Mouse (Mus musculus) MN1 (cell line): ENCODE measurements at regions not wholly inside any gene's neighbourhood (a gene's known extent, or its start where the extent isn't known, plus 50 kb on each side); places are given as distances from the start of the nearest gene placed in this dataset.

Experiments used
- DNase-seq: peaks from one replicate; pipeline ENCODE4 v3.0.0-alpha.2; 2016; ENCODE audit warnings: low spot score

DNA sequence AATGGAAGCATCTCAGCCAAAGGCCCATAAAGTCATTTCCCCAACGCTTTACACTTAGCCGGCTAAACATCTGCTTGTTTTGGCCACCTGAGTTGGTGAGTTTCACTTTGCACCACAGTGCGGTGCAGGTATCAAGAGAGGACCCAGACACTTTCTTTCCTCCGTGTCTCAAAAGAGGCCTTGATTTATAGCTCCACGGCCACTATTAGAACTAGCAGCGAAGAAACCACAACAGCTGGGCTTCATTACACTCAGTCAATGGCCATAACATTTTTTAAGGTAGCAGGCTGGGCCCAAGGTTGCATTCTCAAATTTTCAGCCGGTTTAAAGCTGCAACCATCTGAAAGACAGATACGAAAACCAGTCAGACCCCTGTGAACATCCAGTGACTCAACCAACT lies 103.4 kb downstream of the Mreg start:
- DNase-seq = no peak

DNA sequence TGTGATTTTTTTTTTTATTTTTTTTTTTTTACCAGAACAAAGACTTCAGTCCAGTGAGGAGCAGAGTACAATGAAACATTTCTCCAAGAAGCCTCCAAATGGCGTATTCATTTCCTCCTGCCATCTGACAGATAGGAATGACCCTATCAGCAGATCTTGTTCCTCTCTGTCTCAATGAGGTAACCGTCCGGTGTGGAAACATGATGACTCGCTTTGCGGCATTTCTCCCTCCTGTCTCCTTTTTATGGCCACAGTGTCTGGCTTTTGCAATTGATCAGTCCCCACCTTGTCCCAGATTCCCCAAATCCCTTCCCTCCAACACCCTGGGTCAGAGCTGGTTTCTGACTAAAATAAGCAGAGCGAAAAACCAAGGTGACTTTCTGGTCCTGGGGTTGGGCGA lies 105.0 kb downstream of the Mreg start:
- DNase-seq = no peak

DNA sequence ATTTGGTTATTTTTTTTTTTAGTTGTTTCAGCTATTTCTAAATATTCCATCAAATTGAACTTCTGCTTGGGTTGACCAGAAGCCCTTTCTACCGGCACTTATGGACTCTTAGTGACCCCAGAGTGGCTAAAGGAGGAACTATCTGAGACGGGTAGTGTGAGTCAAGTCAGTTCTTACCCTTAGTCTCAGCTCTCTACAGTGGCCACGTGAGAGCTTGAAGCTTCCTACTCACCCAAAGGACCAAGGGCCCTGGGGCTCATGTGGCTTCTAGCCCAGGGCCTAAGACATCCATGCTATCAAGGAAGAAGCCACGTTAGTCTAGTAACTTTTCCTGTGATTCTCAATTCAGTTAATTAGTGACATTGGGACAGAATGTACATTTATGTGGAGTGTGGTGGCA lies 105.5 kb downstream of the Mreg start:
- DNase-seq = no peak

DNA sequence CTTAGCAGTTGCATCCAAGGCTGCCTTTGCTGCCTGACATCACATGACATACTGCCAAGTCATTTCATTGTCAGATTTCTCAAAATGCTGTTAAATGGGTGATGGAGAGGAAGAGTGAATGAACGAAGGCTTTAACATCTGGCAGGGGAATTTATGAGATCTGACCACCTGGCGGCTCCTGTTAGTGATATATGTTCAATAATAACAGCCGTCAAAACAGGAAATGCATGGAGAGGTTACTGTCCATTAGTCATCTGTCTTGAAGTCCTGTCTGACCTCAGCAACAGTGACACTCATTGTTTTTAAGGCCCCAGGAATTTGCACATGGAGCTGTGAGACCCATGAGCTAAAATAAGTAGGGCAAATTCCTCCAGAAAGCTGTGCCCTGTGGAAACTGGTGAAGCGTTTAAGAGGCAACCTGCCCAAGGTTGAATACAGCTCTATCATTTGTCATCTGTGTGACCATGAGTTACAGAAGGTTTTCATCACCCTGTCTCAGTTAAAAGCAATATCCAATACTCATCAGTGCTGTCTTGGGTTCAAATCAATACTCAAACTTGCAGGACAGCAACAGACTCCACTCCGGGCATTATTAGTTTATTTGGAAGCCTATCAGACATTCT lies 106.6 kb downstream of the Mreg start:
- DNase-seq = no peak

DNA sequence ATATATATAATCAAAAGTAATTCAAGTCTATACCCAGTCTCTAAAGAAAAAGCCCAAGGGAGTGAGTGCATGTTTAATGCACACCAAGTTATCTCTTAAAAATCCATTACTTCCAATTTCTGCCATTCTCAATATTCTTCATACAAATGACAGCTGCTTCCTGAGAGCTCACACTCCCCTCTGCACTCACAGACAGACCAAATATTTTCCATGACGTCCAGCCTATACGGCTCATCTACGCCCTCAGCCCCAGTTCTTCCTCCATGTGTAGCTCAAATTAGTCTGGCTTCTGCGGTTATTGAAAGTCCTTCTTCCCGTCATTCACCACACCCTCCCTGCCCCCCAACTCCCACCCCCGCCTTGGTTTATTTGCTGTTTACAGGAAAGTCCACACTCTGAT lies 108.1 kb downstream of the Mreg start:
- DNase-seq = no peak

DNA sequence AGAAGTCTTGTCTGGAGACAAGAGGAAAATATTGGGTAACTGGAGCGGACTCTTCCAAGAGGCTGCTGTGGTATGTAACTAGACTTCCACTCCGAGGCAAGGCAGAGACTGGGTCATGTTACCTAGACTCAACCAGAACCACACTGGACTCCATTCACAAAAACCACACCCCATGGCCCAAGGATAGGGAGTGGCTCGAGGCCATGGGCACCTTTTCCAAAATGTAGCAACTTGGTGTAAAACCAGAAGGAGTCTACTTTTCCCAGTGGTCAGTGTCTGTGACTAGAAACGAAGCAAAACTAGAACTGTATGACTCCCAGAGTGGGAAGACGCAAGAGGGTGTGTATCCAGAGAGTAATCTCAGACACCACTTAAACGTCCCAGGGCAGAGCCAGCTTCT lies 108.7 kb downstream of the Mreg start:
- no peak for DNase-seq

DNA sequence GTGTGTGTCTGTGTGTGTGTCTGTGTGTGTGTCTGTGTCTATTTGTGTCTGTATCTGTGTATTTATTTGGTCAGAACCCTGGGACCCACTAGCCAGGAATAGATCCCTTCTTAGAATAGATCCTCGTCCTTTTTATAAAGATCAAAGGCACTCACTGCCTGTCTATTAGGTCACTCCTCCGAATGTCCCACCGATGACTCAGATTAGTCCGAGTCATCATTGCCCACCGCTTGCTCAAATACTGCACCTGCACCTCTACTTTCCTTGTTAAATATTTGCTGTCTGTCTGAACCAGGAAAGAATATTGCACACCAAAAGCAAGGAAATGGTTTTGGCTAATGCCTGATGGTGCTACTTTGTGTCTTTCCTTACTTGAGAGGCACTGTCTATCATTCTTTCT lies 112.7 kb downstream of the Mreg start:
- DNase-seq = no peak

DNA sequence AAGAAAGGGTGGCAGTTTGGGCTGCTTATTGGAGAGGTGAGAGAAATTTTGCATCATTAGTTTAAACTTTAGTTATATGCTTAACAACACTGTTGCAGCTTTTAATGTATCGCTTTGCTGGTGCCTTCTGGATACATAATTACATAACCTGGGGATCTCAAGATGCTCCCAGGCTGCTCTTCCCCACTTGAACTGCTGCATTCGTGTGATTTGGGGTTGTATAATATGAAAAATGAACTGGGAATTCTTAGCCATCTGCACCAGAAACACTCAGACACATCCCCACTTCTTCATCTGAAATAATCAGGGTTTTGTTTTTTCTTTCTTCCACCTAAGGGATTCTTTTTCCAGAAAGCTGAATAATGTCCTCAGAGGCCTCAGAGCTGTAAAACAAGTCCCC lies 120.8 kb downstream of the Mreg start:
- no peak for DNase-seq

DNA sequence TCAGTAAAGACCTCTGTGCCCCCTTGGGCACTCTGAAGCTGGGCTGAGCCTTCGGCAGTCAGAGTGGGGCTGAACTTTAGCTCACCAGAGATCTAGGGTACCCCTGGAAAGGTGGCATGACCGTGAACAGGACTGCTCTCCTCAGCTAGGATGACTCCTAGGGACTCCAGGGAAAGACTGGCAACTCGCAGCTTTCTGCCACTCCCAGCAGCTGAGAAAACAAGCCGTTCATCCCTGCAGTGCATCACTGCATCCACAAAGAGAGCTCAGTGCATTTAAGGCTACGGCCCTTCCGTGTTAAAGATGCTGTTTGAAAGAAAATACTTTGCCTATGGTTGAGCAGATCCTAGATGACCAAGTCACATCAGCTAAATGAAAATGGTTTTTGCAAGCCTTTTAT lies 126.4 kb downstream of the Mreg start:
- no peak for DNase-seq

DNA sequence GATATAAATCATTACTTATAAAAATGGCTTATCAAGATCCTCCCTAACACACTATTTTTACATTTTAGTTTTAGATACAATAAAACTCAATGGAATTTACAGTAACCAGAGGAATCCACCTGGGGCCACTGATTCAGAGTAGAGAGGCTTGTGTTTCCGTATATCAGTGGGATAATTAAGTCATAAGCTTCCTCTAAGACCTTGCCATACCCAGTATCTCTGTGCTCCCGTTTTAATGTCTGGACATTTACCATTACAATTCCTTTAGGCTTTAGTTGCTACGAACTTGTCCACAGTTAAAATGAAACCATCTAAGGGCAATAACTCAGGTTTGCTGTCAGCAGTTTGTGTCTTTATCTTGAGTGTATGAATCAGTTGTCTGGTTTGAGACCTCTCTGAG lies 127.9 kb downstream of the Mreg start:
- no peak for DNase-seq

DNA sequence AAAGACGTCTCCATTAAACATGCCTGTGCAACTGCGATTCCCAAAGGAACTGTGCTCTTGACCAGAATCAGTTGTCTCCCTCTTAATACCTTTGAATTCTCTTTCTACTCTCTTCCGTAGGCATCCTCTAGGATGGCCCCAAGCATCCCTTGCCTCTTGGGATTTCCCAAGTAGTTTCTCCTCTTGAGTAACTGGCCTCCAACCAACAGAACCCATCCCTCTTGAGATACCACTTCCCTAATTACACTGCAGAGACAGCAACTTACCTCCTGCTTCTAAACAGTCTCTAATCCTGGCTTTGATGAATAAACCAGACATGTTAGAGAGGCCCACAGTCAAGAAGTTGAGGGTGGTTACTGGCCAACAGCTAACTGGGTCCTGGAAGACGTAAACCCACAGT lies 129.7 kb downstream of the Mreg start:
- DNase-seq = no peak

DNA sequence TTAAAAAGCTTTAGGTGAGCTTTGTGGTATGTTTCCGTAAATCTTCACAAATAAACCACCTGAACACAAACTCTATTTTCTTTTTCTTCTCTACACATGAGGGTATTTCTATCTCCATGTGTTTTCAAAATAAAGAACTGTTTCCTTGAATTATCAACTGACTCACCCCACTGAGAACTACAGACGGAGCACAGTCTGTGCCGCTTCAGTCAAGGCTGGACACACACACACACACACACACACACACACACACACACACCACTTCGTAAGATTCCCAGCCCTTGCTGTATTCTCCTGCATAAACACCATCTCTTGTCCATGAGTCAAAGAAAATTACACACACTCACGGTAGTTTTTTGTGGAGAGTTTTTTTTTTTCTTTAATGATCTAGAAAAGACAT lies 130.3 kb downstream of the Mreg start:
- DNase-seq = no peak

DNA sequence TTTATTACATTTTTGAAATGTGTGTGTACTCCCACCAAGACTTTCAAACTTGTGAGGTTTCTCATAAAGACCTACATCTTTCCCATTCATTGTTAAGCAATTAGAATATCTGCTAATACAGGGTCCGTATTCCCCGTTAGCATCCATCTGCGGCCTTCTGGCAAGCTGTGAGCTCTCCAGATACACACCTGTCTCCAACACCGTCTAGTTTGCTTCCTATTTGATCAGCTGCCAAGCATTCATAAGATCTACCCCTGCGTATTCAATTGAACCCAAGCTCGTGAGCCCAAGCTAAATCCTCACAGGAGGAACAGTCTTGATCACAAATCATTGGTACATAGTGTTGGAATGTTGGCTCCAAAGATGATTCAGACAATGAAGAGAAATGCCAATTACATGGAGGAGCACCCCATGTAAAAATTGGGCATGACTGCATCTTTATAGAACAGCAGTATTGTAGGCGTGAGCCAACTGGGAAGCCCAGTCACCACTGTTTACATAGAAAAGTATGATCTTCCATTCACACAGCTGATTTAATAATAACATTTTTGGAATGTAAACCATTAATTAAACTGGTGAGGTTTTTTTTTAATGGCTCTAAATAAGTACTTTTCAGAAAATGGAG lies 133.1 kb downstream of the Mreg start:
- no peak for DNase-seq

DNA sequence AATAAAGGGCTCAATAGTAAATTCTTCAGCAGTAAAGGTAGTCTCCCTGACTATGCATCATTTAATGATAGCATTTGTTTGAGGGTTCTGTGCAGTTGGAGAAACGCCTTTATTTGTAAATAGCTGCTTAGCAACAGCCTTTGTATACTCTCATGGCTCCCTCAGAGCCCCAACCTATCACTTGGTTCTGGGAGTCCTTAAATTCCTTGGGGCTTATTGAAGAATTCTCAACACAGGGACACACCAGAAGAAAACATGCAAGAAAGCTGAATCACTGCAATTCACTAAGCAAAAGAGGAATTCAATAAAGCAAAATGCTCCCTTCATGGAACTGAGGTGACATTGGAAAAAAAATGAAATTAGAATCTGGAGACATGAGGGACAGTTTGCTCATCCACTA lies 135.8 kb downstream of the Mreg start:
- DNase-seq = no peak

DNA sequence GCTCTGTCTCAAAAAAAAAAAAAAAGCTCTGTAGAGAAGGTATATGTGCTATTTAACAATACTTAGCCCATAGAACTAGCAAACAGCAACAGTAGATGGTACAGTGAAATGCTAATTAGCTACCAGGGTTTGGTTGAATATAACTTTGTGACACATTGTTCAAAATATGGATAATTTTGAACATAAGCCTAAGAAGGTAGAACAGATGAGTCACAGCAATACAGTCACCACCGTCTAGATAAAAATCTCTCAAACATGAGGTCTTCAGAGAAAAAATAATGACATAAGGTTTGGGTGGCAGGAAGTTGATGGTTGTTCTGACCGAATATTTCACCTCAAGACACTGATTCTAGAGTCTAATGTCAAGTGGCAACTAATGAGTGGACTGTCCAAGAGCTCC lies 136.6 kb downstream of the Mreg start:
- no peak for DNase-seq

DNA sequence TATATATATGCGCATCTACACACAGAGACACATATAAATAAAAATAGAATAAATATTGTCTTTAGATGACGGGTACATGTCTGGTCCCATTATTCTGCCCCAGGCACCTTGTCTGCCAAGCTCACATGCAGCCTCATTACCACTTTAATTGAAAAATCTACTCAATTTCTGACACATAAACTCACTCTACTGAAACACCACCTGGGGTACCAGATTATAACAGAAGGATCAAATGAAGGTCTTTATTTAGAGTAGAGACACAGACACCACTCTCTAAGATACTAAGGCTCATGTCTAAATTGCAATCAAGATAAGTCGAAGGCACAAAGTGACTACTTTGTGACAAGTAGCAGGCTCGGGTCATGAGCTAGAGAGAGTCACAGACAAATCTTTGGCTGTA lies 138.9 kb downstream of the Mreg start:
- no peak for DNase-seq

DNA sequence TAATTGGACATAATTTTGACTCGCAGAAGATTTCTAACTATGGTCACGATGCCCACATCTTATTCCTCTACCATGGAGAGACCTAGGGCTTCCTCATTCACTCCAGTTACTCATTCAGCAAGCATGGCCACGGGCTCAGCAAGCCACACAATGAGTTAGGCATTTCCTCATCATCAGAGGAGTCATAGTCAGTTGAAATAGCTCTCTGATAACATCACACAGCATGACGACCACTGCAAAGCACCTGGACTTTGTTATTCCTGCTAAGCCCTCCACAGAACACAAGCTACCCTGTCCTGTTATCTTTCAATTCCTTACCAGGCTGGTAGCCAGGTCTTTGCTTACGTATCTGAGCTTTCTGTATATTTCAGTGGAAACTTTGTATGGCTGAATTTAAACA lies 141.6 kb downstream of the Mreg start:
- no peak for DNase-seq

DNA sequence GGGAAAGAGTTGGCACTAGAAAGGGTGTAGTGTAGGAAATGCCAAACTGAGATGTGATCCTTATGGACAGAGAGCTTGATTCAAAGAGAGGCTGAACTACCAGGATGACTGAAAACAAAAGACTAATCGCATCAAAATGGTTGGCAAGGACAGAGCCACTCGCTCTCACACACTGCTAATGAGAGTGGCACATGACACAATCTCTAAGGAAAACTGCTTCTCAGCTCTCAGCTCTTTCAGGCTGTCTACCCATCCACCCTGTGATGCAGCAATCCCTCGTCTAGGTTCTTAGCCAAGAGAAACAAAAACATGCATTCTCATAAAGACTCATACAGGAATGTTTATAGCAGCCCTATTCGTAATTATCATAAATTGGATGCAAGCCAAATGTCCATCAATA lies 143.1 kb downstream of the Mreg start:
- no peak for DNase-seq

DNA sequence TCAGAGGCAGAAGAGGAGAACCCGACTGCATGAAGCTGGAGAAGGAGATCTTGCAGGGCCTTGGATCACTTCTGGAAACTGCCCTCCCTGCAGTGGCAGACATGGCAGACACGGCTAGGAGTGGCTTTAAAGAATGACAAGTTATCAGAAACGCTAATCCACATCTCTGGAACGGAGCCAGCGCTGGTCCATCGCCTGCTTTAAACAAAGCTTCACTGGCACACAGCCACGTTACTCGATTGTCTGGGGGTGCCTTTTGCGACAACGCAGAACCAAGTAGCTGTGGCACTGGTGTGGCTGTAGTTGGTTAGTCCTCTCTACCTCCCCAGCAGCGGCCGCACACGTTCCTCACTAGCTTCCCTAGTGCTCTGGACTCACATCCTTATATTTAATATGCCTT lies 147.0 kb downstream of the Mreg start:
- no peak for DNase-seq

DNA sequence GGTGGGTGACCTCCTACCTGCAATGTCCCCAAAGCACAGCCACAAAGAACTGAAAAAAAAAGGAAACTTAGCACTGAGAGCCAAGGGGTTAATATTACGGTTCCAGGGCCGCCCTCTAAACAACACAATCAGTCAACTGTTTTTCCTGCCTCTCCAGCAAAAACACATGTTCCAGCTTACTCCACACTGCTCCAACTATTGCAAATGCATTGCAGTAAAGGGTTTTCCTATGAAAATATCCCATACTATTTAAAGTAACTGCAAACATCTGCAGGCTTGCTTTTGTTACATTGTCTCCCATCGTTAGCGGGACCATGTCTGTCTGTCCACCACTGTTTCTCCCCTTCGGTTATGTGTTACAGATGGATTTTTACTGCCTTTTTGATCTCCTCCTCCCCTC lies 151.7 kb downstream of the Mreg start:
- no peak for DNase-seq

DNA sequence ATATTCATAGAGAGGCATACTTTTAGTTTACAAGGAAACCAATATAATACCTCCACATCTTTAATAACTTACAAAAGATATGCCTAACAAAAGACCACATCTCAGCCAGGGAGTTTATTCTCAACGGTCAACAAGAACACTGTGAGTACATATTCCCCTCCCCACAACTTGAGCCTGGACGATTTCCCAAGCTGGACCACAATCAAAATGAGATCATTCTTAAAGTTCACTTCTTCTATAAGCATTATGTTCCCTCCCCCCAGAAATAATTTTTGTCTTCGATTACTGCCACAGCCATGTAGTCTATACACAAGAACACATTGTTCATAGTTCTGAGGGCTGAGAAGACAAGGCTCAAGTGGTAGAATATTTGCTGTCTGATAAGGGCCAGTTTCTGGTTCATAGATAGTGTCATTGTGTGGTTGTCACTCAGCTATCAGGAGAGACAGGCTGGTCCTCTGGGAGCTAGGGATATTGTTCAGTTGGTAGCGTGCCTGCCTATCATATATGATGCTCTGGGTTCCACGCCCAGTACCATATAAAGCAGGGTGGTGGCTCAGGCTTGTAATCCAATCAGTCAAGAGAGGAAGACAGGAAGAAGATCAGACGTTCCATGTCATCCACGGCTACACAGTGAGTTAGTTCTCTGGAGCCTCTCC lies 153.9 kb downstream of the Mreg start:
- no peak for DNase-seq

DNA sequence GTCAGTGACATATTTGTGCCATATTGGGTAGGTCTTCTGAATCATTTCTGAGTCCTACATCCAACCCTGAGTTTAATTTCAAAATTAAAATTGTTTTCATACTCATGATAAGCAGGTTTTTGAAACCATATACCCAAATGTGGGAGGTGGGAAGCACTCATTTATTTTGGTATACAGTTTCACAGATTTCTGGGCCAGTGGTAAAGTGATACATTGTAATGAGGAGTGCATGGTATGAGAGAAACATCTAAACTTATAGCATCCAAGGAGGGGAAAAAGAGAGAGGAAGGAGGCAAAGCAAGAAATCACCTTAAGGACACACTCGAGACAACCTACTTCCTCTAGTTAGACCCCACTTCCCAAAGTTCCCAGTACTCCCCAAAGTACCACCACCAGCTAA lies 157.6 kb downstream of the Mreg start:
- no peak for DNase-seq

DNA sequence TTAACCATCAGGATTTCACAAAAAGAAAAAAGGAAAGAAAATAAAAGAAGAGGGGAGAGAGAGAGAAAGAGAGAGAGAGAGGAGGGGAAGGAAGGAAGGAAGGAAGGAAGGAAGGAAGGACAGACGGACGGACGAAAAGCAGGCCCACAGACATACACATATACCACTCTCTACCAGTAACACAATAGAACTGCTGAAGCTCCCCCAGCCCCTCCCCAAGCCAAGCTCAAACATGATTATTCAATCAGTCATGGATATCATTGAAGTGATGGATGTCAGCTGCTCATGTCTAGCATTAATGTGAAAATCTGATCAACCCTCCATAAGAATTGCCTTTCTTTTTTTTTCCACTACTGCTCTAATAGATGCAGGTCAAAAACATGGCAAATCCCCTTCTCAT lies 161.2 kb downstream of the Mreg start:
- DNase-seq = peak; percentile 9

DNA sequence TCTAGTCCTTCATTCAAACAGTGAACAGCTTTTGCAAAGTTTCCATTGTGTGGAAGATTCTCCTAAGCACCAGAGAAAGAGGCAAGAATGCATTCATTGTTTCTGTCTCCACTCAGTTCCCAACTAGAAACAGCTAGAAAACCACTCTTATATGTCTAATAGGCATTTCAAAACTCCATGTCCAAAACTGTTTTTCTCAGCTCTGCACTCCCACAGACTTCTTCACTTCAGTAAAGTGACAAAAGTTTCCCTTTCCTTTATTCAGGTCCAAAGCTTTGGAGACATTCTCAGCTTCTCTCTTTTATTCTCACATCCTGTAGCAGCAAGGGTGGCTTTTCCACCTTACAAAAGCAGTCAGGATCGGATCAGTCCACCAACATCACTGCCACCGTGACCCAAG lies 166.0 kb downstream of the Mreg start:
- no peak for DNase-seq
